Mouse (Mus musculus) cerebellum, adult 11 months (tissue): ENCODE measurements around the gene Olfr70.
A peak's percentile ranks its signal among the peaks of the same experiment; 100 is the strongest.

Source experiments
- DNase-seq: peaks from one replicate; pipeline ENCODE4 v3.0.0; 2022

The Olfr70 gene

DNA sequence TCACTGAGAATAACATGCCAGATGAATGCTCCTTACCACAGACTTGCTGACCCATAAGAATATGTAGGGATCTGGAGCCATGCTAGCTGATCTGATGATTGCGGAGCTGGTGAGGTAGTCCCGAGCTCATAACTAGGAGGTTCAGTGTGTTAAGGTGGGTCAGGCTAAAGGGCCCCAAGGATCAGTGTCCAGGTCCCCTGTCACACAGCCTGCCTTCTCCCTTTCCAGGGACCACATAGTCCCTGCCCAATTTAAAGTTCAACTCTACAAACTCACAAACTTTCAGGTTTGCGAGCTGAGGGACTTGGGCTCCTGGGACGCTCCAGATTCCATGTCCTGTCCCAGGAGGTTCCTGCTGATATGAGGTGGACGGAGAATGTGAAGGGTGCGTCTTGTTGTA, at the start of gene Olfr70:
Olfr70 (minus strand) TSS at position 101 of the 400 bp plus-strand sequence.
- no peak for DNase-seq

GRCm38 (mm10) chr4:43745187-43745586, 44.6 kb upstream of the Olfr70 start:
- DNase-seq, result no peak

DNA sequence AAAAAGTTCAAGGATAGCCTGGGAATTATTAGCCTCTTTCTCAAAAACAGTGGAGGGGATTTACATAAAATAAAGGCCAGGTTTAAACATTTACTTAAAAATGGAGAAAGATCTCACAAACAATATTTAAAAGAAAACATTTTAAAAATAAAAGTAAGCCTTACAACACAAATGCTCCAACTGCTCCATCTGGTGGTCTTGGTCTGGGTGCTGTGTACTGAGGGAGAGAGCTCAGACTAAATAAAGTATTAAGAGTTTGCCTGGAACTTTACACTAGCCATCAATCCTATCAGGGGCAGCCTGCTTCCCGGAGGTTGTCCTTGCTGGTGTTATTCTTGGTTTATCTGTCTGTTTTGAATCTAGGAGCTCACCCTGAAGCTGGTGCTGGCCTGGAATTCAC, 42.5 kb upstream of the Olfr70 start:
- no peak for DNase-seq

GRCm38 (mm10) chr4:43742637-43743036, 42.0 kb upstream of the Olfr70 start:
- DNase-seq, result no peak

DNA sequence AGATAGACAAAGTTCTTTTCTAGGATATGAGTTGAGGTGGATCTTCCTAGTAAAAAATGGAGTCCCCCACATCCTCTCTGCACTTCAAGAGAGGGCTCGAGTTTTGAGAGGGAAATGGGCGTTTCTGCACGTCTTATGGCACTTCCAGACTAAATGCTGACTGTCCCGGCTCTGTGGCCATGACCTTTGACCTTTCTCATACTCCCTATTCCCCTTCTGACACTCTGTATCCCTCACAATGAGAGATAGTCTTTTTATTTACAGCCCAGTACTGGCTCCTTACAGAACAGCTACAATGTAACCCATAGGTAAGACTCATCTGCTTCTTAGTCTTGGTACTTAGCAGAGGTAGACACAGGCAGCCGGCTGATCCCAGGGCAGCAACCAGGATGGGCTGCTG, 40.9 kb upstream of the Olfr70 start:
- no peak for DNase-seq

DNA sequence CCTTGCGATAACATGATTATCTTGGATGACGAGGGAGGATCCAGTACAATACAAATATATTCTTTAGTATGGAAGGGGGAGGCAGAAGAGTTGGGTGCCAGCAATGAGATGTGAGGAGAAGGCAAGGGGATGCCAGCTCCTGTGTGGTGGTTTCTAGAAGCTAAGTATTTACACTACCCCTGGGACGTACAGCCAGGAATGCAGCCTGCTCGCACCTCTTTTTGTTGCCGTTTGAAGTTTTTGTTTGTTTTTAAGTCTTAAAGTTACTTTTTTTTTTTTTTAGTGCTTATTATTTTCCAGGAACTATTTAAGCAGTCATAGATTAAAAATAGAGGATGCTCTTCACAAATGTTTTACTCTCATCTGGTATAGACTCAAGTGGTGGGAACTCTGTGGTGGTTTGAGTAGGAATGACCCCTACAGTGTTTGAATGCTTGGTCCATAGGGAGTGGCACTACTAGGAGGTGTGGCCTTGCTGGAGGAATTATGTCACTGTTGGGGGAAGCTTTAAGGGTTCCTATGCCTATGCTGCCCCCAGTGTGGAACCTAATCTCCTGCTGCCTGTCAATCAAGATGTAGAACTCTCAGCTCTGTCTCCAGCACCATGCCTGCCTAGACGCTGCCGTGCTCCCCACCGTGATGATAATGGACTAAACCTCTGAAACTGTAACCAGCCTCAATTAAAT, 38.5 kb upstream of the Olfr70 start:
- DNase-seq, result no peak

DNA sequence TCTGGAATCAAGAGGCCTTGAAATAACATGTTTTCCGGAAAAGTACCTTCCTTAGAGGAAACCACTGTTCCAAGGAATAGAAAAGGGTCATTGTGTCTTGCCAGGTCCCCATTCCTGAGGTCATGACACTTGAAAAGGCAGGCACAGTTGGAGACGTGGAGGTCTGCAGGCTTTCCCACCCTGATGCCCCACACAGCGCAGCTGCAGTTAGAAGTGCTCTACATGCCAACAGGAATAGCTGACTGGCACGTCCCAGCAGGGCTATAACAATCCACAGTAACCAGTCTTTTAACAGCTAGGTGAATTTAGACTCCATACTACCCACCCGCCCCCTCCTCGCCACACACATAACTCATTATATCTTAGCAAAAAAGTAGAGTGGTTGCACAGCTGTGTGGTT, 36.5 kb upstream of the Olfr70 start:
- no peak for DNase-seq

DNA sequence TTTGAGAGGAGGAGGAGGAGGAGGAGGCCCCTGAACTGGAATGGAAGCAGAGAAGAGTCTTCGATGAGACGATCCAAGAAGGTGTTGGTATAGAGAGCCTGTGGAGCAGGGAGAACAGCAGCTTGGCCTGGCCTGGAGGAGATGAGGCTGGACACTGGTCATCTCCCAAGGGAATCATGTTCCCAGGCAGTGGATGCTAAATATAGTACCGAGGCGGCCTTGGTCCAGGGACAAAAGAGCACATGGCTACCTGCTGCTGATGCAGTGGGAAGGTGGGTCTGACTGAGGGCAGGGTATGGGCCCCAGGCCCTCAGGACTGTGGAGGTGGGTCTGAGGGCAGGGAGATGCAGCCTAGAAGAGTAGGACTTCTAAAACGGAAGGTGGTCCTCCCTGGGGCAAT, 32.6 kb upstream of the Olfr70 start:
- no peak for DNase-seq

- no peak for DNase-seq
Measured at GRCm38 (mm10) chr4:43732171-43732570, 31.6 kb upstream of the Olfr70 start.

- DNase-seq, result no peak
Measured at GRCm38 (mm10) chr4:43730750-43731297, 30.2 kb upstream of the Olfr70 start.

GRCm38 (mm10) chr4:43729794-43730550, 29.4 kb upstream of the Olfr70 start, which contains the start of gene Spaar:
Gene Spaar, plus strand, starts transcription at chr4:43730034.
- no peak for DNase-seq

- no peak for DNase-seq
Measured at GRCm38 (mm10) chr4:43729126-43729525, 28.5 kb upstream of the Olfr70 start.

GRCm38 (mm10) chr4:43728576-43728954, 28.0 kb upstream of the Olfr70 start:
- no peak for DNase-seq

DNA sequence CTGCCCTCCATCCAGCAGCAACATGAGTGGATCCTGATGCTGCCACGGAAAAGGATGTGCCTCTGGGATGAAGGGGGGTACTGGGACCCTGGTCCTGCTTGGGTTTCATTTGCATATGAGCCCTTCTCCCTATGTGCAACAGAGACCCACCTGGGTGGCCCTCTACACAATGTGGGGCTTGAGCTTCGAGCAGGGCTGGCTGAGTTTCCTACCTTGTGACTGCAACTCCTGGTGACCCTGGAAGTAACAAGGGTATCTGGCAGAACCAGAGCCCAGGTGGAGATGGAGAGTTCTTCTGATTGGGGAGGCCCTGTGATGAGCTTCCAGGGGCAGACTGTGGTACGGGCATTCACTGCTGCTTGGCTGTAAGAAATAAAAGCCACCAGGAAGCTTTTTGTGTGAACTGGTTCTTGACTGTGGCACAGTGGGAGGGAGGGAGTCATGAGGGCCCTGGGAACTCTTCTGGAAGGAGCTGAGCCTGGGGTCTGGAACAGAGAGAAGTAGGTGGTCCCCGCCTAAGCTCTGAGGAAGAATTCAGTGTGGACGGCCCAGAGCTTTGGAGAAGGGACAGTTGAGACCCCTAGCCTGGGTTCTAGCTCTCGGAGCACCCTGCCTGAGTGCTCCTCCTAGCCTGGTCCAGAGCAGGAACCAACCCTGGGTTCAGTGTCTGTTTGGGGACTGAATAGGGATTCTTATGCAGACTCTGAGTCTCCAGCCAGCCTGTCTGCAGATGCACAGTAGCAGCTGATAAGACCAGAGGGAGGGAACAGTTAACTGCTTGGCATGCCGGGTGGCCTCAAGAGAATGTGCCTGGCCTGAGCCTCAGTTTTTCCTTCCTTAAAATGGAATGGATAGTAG, 27.3 kb upstream of the Olfr70 start:
- no peak for DNase-seq

GRCm38 (mm10) chr4:43726995-43727394, 26.4 kb upstream of the Olfr70 start, which contains the start of gene Hrct1:
Gene Hrct1, plus strand, starts transcription at chr4:43727188.
- DNase-seq, result no peak

GRCm38 (mm10) chr4:43726228-43726993, 25.8 kb upstream of the Olfr70 start:
- DNase-seq, result no peak

DNA sequence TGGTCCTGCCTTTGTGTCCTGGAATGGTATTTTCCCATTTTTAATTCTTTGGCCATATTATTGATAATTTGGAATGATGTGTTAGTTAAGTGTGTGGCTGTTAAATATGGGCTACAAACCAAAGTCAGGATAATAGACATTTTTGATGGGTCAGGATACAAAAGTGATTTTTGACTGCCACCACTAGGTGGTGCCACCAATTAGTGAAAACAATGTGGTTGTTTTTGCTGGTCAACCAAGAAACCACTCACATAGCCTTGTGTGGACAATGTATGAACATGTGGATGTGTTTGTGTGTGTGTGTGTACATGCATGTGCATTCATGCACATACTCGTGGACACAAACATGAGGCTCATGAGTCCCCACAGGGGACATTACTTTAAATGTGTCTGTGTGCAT, 24.2 kb upstream of the Olfr70 start:
- no peak for DNase-seq

- no peak for DNase-seq
Measured at GRCm38 (mm10) chr4:43722191-43722590, 21.6 kb upstream of the Olfr70 start.

- DNase-seq, result no peak
Measured at GRCm38 (mm10) chr4:43720491-43721228, 20.1 kb upstream of the Olfr70 start.

DNA sequence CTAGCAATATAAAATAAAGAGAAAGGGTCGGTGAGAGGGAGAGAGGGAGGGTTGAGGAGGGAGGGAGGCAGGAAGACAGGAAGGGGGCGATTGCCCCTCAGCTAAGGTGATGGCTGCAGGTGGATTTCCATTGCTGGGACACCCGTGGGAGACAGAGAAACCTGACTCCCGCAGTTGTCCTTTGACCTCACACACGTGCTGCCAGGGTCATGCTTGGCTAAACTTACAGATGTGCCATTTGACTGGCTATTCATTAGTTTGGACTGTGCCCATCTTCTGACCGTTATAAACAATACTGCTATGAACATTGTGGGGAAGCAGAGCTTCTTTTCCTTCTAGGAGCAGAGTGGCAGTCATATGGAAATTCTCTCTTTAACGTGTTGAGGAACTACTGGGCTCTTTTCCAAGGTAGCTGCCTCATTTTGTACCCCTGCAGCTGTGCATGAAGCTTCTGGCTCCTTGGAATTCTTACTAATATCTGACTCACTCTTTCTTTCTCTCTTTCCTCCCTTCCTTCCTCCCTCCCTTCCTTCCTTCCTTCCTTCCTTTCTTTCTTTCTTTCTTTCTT, 13.1 kb upstream of the Olfr70 start:
- DNase-seq, result no peak

DNA sequence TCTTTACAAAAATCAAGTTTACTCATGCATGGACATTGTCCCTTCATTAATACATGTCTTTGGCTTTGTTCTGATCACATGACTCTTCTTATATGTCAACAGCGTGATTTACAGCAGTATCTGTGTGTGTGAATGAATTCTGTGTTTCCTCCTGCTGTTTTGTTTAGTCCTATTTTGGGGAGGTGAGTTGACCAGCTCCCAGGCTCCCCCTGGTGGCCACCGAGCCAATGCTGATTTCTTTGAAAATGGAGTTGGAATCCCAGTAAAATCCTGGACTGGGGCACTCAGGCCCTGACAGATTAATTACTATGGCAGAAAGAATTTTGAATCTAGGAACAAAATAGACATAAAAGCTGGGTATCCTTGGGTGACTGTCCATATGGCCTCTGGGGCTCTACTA, 11.2 kb upstream of the Olfr70 start:
- peak; percentile 78 for DNase-seq
